Mouse (Mus musculus): ENCODE data around the gene Taf8. TPM values are rescaled to one million over a fixed set of nuclear protein-coding genes. Genes with fewer than 3 reads are reported as not detected.

Taf8 gene
- not detected in 2 replicates for polyA plus RNA-seq (2012; ENCODE audit: insufficient read depth, insufficient read length, low replicate concordance, missing spikeins)

DNA sequence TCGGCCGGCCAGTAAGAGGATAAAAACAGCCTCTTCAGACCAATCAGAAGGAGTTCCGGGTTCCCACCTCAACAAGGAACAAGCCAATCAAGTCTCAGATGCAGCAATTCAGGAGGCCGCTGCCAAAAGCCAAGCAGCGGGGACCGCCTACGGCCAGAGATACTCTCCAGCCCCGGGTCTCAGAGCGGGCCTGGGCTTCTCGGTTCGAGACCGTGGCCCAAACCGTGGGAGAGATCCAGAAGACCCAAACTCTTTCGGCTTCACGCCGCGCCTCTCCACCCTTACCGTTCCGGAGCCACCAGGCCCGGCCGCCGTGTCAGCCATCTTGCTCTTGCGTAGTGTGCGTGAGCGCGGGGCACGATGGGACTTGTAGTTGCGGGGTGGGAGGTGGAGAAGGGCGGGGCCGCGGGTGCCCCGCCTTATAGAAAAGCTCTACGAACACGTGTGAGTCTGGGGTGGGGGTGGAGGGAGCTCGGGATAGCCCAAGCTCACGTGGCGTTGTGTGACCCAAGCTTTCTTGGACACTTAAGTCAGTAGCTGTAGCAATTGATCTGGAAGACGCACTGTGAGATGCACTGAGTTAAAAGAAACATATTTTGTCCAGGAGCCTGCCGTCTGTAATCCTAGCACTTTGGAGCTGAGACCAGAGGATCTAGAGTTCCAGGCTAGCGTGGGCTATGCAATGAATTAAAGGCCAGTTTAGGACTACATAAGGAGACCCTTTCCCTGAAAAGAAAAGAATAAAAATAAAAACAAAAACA is at the start of gene Taf8:
Taf8 (minus strand) TSS at position 347 of the 761 bp plus-strand sequence.
- Histone ChIP-seq H3K4me1 (ENCODE audit: control insufficient read depth, insufficient read depth, low read length) (peaks cover 15% of the 10 kb centered on the region), H3K4me3 (ENCODE audit: insufficient read depth, low read depth, low read length) (peak within 1 kb of the TSS; percentile 93), H3K27ac (ENCODE audit: insufficient read depth, low read depth, low read length) (peak within 1 kb of the TSS; percentile 95)
- WGBS: under 1% methylated on average over 40 of the region's 40 CpGs
- peak; percentile 81 for TF ChIP-seq POLR2A (IDR thresholded peaks at IDR 0.05; ENCODE audit: insufficient read depth, low read depth, low read length)
- no peak for TF ChIP-seq CTCF (IDR thresholded peaks at IDR 0.05; ENCODE audit: insufficient read depth, low read depth, low read length)

DNA sequence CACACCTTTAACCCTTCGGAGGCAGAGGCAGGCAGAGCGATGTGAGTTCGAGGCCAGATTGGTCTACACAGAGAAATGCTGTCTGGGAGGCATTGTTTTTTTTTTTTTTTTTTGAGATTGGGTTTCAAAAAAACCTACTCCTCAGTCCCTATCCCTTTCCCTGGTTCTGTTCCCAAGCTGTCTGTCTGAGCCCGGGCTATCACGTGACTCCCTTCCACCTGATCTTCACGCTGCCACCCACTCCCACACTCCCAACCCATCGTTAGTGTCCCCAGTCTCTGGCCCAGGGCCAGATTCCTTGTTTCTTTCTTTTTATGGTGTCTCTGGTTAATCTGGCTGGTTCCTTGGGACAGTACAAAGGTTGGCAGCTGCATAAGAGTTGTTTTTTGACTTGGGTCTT is 49.0 kb upstream of the Taf8 start:
- no peaks in the 10 kb centered on the region for H3K4me1 ChIP-seq (ENCODE audit: control insufficient read depth, insufficient read depth, low read length)
- H3K4me3 ChIP-seq (ENCODE audit: insufficient read depth, low read depth, low read length): no peak overlapping the region
- H3K27ac ChIP-seq (ENCODE audit: insufficient read depth, low read depth, low read length): no peak overlapping the region
- TF ChIP-seq POLR2A (IDR thresholded peaks at IDR 0.05; ENCODE audit: insufficient read depth, low read depth, low read length) (no peak), CTCF (IDR thresholded peaks at IDR 0.05; ENCODE audit: insufficient read depth, low read depth, low read length) (no peak)
- WGBS: 52% methylated on average over 7 of the region's 7 CpGs

DNA sequence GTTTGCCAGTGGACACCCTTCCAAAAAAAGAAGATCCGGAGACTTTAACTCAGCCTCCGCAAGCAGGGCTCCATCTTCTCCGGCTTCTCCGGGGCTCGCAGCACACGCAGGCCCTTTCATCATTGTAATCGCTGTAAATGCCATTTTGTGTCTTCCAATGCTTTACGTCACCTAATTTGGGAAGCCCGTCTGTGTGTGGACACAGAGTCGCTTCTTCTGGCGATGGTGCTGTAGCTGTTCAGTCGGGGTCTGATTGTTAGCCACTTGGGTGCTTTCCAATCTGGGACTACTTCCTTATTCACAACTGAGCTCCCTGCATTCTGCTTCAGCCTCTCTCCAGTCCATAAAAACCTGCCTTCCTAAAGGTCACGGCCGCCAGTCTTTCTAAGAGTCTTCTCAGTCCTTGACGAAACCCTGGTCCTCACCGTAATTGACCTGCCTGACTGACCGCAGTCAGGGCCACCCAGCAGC is 43.8 kb upstream of the Taf8 start:
- 0 out of 2 replicates have a peak overlapping the region, but pooled peaks have one; percentile 1 for H3K4me3 ChIP-seq (ENCODE audit: insufficient read depth, low read depth, low read length)
- 45% methylated on average over 17 of the region's 17 CpGs for WGBS
- no peak overlapping the region for H3K27ac ChIP-seq (ENCODE audit: insufficient read depth, low read depth, low read length)
- peaks cover 13% of the 10 kb centered on the region for H3K4me1 ChIP-seq (ENCODE audit: control insufficient read depth, insufficient read depth, low read length)
- TF ChIP-seq CTCF (IDR thresholded peaks at IDR 0.05; ENCODE audit: insufficient read depth, low read depth, low read length) (no peak), POLR2A (IDR thresholded peaks at IDR 0.05; ENCODE audit: insufficient read depth, low read depth, low read length) (no peak)

DNA sequence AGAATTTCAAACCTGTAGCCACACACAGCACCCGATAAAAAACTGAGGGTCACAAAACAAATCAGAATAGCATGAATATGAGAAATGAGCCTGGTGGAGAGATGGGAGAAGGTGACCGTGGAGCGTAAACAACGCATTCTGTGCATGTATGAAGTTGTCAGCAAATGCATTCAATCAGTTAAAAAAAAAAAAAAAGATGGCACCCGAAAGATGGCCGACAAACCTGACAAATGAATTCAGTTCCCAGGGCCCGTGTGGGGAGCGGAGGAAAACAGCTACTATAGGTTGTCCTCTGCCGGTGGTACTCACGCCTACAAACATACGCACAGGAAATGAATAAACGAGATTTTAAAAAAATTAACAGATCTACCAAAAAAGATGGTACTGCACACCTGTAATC is 43.1 kb upstream of the Taf8 start:
- Histone ChIP-seq H3K27ac (ENCODE audit: insufficient read depth, low read depth, low read length) (no peak overlapping the region), H3K4me3 (ENCODE audit: insufficient read depth, low read depth, low read length) (no peak overlapping the region), H3K4me1 (ENCODE audit: control insufficient read depth, insufficient read depth, low read length) (peaks cover 13% of the 10 kb centered on the region)
- WGBS: 93% methylated on average over 12 of the region's 12 CpGs
- TF ChIP-seq POLR2A (IDR thresholded peaks at IDR 0.05; ENCODE audit: insufficient read depth, low read depth, low read length) (no peak), CTCF (IDR thresholded peaks at IDR 0.05; ENCODE audit: insufficient read depth, low read depth, low read length) (no peak)

DNA sequence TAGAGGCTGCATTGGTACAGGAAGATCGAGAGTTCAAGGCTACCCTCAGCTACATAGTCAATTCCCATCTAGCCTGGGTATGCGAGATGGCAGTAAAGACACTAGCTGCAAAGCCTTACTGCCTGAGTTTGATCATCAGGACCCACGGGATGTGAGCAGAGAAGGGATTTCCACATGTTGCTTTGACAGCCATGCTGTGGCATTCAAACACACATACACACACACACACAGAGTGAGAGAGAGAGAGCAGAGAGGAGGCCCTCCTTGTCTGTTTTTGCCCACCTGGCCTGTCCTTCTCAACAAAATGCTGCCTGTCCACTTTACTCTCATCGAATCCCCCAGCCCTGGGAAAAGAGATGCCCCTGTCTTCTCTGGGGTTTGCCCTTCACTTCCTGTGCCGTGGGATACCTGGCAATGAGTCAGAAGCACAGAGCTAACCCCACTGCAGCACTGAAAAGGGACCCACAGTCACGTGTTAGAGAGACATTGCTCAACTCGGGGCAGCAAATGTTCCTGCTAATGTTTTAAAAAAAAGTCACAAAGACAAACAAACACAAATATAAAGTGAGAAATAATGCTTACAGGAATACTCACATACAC is 41.1 kb upstream of the Taf8 start:
- WGBS: 63% methylated on average over 7 of the region's 7 CpGs
- no peak overlapping the region for H3K27ac ChIP-seq (ENCODE audit: insufficient read depth, low read depth, low read length)
- H3K4me1 ChIP-seq (ENCODE audit: control insufficient read depth, insufficient read depth, low read length): peaks cover 13% of the 10 kb centered on the region
- no peak overlapping the region for H3K4me3 ChIP-seq (ENCODE audit: insufficient read depth, low read depth, low read length)
- TF ChIP-seq POLR2A (IDR thresholded peaks at IDR 0.05; ENCODE audit: insufficient read depth, low read depth, low read length): no peak
- no peak for TF ChIP-seq CTCF (IDR thresholded peaks at IDR 0.05; ENCODE audit: insufficient read depth, low read depth, low read length)

DNA sequence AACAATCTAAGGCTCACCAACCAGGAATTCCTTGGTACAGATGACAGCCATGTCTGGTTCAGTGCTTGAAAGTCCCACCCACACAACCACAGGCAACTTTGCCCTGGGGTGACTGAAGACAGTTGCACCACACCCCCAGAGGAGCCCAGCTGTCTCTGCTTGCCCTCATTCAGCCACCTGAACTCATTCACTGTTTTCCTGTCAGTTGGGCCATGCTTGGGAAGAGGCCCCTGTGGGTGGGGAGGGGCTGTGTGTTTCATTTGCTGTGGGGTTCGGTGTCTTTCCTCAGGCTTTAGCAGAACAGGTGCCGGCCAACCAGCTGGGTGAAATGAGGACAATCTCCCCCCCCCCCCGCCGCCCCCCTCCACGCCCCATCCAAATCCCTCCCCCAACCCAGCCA is 40.0 kb upstream of the Taf8 start:
- Histone ChIP-seq H3K4me1 (ENCODE audit: control insufficient read depth, insufficient read depth, low read length) (peaks cover 13% of the 10 kb centered on the region), H3K27ac (ENCODE audit: insufficient read depth, low read depth, low read length) (peak overlapping the region; percentile 20; the same call in 1 of the 2 replicates), H3K4me3 (ENCODE audit: insufficient read depth, low read depth, low read length) (no peak overlapping the region)
- 46% methylated on average over 5 of the region's 5 CpGs for WGBS
- TF ChIP-seq CTCF (IDR thresholded peaks at IDR 0.05; ENCODE audit: insufficient read depth, low read depth, low read length) (no peak), POLR2A (IDR thresholded peaks at IDR 0.05; ENCODE audit: insufficient read depth, low read depth, low read length) (no peak)

DNA sequence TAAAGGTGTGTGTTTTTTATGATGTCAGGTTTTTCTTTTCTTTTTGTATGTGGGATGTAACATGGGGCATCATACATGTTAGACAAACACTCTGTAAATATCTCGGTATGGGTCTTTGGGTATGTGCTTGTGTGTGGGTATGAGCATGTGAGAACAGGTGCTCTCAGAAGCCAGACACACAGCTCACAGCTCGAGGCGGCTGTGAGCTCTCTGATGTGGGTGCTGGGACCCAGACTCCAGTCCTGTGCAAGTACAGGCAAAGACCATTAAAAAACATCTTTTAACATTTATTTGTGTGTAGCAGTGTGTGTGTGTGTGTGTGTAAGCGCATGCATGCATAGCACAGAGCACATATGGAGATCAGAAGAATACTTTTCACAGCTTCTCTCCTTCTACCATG is 37.0 kb upstream of the Taf8 start:
- Histone ChIP-seq H3K4me3 (ENCODE audit: insufficient read depth, low read depth, low read length) (no peak overlapping the region), H3K4me1 (ENCODE audit: control insufficient read depth, insufficient read depth, low read length) (peaks cover 13% of the 10 kb centered on the region), H3K27ac (ENCODE audit: insufficient read depth, low read depth, low read length) (no peak overlapping the region)
- no peak for TF ChIP-seq POLR2A (IDR thresholded peaks at IDR 0.05; ENCODE audit: insufficient read depth, low read depth, low read length)
- TF ChIP-seq CTCF (IDR thresholded peaks at IDR 0.05; ENCODE audit: insufficient read depth, low read depth, low read length): no peak
- 97% methylated on average over 4 of the region's 4 CpGs for WGBS

DNA sequence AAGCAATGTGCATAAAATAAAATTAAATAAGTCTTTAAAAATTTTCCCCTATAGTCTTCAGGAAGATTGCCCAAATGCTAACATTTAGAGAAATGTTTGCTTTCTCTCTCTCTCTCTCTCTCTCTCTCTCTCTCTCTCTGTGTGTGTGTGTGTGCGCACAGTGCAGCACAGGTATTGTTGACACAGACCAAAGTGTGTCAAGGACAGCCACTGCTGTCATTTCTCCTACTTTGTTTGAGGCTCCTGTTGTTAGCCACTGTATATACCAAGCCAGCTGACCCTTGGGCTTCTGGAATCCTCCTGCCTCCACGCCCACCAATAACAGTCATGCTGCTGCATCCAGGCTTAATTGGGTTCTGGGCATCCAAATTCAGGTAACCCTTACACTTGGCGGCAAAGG is 36.0 kb upstream of the Taf8 start:
- WGBS: 91% methylated on average over 3 of the region's 3 CpGs
- TF ChIP-seq CTCF (IDR thresholded peaks at IDR 0.05; ENCODE audit: insufficient read depth, low read depth, low read length) (no peak), POLR2A (IDR thresholded peaks at IDR 0.05; ENCODE audit: insufficient read depth, low read depth, low read length) (no peak)
- Histone ChIP-seq H3K27ac (ENCODE audit: insufficient read depth, low read depth, low read length) (no peak overlapping the region), H3K4me3 (ENCODE audit: insufficient read depth, low read depth, low read length) (no peak overlapping the region), H3K4me1 (ENCODE audit: control insufficient read depth, insufficient read depth, low read length) (peaks cover 11% of the 10 kb centered on the region)

DNA sequence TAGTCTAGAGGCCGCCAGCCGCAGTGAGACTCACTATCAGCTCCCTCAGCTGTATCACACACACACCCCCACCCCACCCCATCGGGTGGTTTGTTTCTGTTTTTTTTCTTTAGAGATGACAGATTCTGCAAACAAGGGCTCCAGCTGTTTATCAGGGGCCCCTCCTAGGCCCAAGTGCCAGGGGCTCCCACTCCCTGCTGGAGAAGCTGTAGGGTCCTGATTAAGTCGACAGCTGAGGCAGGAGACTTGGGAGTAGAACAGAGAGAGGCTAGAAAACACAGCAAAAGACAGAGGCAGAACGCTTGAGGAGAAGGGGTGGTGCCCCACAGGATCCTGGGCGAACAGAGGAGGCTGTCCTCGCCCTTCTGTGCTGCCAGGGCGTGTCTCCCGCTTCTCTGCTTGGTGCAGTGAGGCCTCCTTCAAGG is 33.7 kb upstream of the Taf8 start:
- TF ChIP-seq POLR2A (IDR thresholded peaks at IDR 0.05; ENCODE audit: insufficient read depth, low read depth, low read length) (no peak), CTCF (IDR thresholded peaks at IDR 0.05; ENCODE audit: insufficient read depth, low read depth, low read length) (no peak)
- 71% methylated on average over 9 of the region's 9 CpGs for WGBS
- H3K4me3 ChIP-seq (ENCODE audit: insufficient read depth, low read depth, low read length): no peak overlapping the region

More for the DNA sequence above, 33.7 kb upstream of the Taf8 start:
- Histone ChIP-seq H3K27ac (ENCODE audit: insufficient read depth, low read depth, low read length) (no peak overlapping the region), H3K4me1 (ENCODE audit: control insufficient read depth, insufficient read depth, low read length) (0 out of 2 replicates have a peak, but pooled peaks cover 2% of the 10 kb centered on the region)

Measured in olfactory bulb, adult 2 months (tissue).